Mouse (Mus musculus) forebrain, embryonic 15.5 days (tissue): ENCODE data around the gene Pfn1. TPM values are rescaled to one million over a fixed set of nuclear protein-coding genes. Genes with fewer than 3 reads are reported as not detected.

Experiments used
- ATAC-seq: fragments of 200-750 bp; cut with Nextera tagmentation; replicated peaks from 2 replicates; pipeline ENCODE4 v1.8.0; 2017; ENCODE audit warnings: mild to moderate bottlenecking, moderate TSS enrichment, moderate library complexity
- H3K27ac ChIP-seq: fragments of 300-500 bp; sonication (generic); replicated peaks from 2 replicates; pipeline ENCODE4 v1.5.1; 2015; ENCODE audit warnings: mild to moderate bottlenecking, inconsistent platforms
- H3K27me3 ChIP-seq: fragments of 300-500 bp; sonication (generic); 2 replicates; pipeline ENCODE4 v1.6.1; 2015; ENCODE audit warnings: inconsistent platforms
- H3K36me3 ChIP-seq: fragments of 300-500 bp; sonication (generic); 2 replicates; pipeline ENCODE4 v1.6.1; 2015; ENCODE audit warnings: mild to moderate bottlenecking, inconsistent platforms
- H3K4me1 ChIP-seq: fragments of 300-500 bp; sonication (generic); 2 replicates; pipeline ENCODE4 v1.6.1; 2015; ENCODE audit warnings: inconsistent platforms
- H3K4me2 ChIP-seq: fragments of 300-500 bp; sonication (generic); replicated peaks from 2 replicates; pipeline ENCODE4 v1.6.1; 2015; ENCODE audit warnings: mild to moderate bottlenecking, inconsistent platforms
- H3K4me3 ChIP-seq: fragments of 300-500 bp; sonication (generic); 2 replicates; pipeline ENCODE4 v1.5.1; 2015; ENCODE audit warnings: mild to moderate bottlenecking, inconsistent platforms
- H3K9ac ChIP-seq: fragments of 300-500 bp; sonication (generic); replicated peaks from 2 replicates; pipeline ENCODE4 v1.6.1; 2015; ENCODE audit warnings: mild to moderate bottlenecking, inconsistent platforms
- H3K9me3 ChIP-seq: fragments of 300-500 bp; sonication (generic); 2 replicates; pipeline ENCODE4 v1.6.1; 2016; ENCODE audit warnings: inconsistent platforms
- WGBS: fragments of 180-500 bp; shearing (Covaris S2); methylation state at CpG from one replicate; pipeline ENCODE4 v1.1.7; 2015; ENCODE audit warnings: mixed read lengths; 5-methylcytosine and 5-hydroxymethylcytosine counted together
- polyA plus RNA-seq: library from polyadenylated mRNA; unstranded; fragments of >200 nt; fragmentation: Nextera tagmentation; extraction: Ambion mirVana; gene quantifications from 2 replicates; pipeline ENCODE4 v1.2.1, GENCODE M21; 2015

Gene Pfn1
- polyA plus RNA-seq, result 683 and 724 TPM in 2 replicates

- Histone ChIP-seq H3K36me3 (peaks cover 31% of the 10 kb centered on the region), H3K27me3 (no peaks in the 10 kb centered on the region), H3K27ac (peak within 1 kb of the TSS; percentile 97), H3K4me2 (peak within 1 kb of the TSS; percentile 72), H3K9ac (peak within 1 kb of the TSS; percentile 97), H3K4me1 (peaks cover 46% of the 10 kb centered on the region), H3K9me3 (no peaks in the 10 kb centered on the region), H3K4me3 (peak within 1 kb of the TSS; percentile 99)
- WGBS, result under 1% methylated on average over 56 of the region's 61 CpGs
- peak; percentile 59 for ATAC-seq
Observed at GRCm38 (mm10) chr11:70654198-70654922, at the start of gene Pfn1. TSS of gene Pfn1 (minus strand) at chr11:70654644.

- ATAC-seq, result no peak
- Histone ChIP-seq H3K36me3 (peaks cover 39% of the 10 kb centered on the region), H3K4me3 (no peak overlapping the region), H3K4me1 (peaks cover 27% of the 10 kb centered on the region), H3K9ac (no peak overlapping the region), H3K4me2 (no peak overlapping the region), H3K9me3 (no peaks in the 10 kb centered on the region), H3K27me3 (no peaks in the 10 kb centered on the region), H3K27ac (no peak overlapping the region)
- WGBS, result 82% methylated on average over 6 of the region's 6 CpGs
Observed at GRCm38 (mm10) chr11:70702781-70703180, 48.3 kb upstream of the Pfn1 start.

- Histone ChIP-seq H3K9ac (peak overlapping the region; percentile 92; the same call in 1 of the 2 replicates), H3K9me3 (no peaks in the 10 kb centered on the region), H3K27ac (no peak overlapping the region), H3K36me3 (peaks cover 33% of the 10 kb centered on the region), H3K4me2 (peak overlapping the region; percentile 84; the same call in 1 of the 2 replicates), H3K4me3 (0 out of 2 replicates have a peak overlapping the region, but pooled peaks have one; percentile 96), H3K27me3 (no peaks in the 10 kb centered on the region), H3K4me1 (peaks cover 27% of the 10 kb centered on the region)
- no peak for ATAC-seq
- 80% methylated on average over 6 of the region's 6 CpGs for WGBS
Observed at GRCm38 (mm10) chr11:70701984-70702733, 47.7 kb upstream of the Pfn1 start.

GRCm38 (mm10) chr11:70701221-70701955 is 46.9 kb upstream of the Pfn1 start:
- Histone ChIP-seq H3K4me1 (peaks cover 27% of the 10 kb centered on the region), H3K36me3 (peaks cover 26% of the 10 kb centered on the region), H3K4me3 (peak overlapping the region; percentile 96), H3K4me2 (peak overlapping the region; percentile 84), H3K27ac (peak overlapping the region; percentile 91; the same call in 1 of the 2 replicates), H3K9me3 (no peaks in the 10 kb centered on the region), H3K9ac (peak overlapping the region; percentile 92), H3K27me3 (no peaks in the 10 kb centered on the region)
- no peak for ATAC-seq
- 16% methylated on average over 10 of the region's 10 CpGs for WGBS

- H3K4me1 ChIP-seq, result peaks cover 27% of the 10 kb centered on the region
- under 1% methylated on average over 34 of the region's 34 CpGs for WGBS
- H3K4me2 ChIP-seq, result peak overlapping the region; percentile 84
- H3K9ac ChIP-seq, result peak overlapping the region; percentile 92
- H3K27me3 ChIP-seq, result no peaks in the 10 kb centered on the region
- peak overlapping the region; percentile 96 for H3K4me3 ChIP-seq
- peaks cover 18% of the 10 kb centered on the region for H3K36me3 ChIP-seq
- ATAC-seq, result peak; percentile 53
- H3K9me3 ChIP-seq, result no peaks in the 10 kb centered on the region
- H3K27ac ChIP-seq, result peak overlapping the region; percentile 91
Observed at GRCm38 (mm10) chr11:70700613-70701012, 46.2 kb upstream of the Pfn1 start.

GRCm38 (mm10) chr11:70699722-70700556 is 45.5 kb upstream of the Pfn1 start, which contains the start of the genes Inca1 and Kif1c:
TSS of gene Inca1 (minus strand) at chr11:70700155.
TSS of gene Kif1c (plus strand) at chr11:70700548.
- Histone ChIP-seq H3K4me2 (peak within 1 kb of the TSS; percentile 84), H3K9me3 (no peaks in the 10 kb centered on the region), H3K27ac (peak within 1 kb of the TSS; percentile 91), H3K4me3 (peak within 1 kb of the TSS; percentile 96), H3K9ac (peak within 1 kb of the TSS; percentile 92), H3K4me1 (peaks cover 27% of the 10 kb centered on the region), H3K27me3 (no peaks in the 10 kb centered on the region), H3K36me3 (peaks cover 13% of the 10 kb centered on the region; the same call in 1 of the 2 replicates)
- peak; percentile 96 for ATAC-seq
- under 1% methylated on average over 68 of the region's 69 CpGs for WGBS

- Histone ChIP-seq H3K4me2 (no peak overlapping the region), H3K4me3 (no peak overlapping the region)
- 74% methylated on average over 2 of the region's 2 CpGs for WGBS
Observed at GRCm38 (mm10) chr11:70699051-70699450, 44.6 kb upstream of the Pfn1 start.

GRCm38 (mm10) chr11:70697376-70697775 is 42.9 kb upstream of the Pfn1 start:
- H3K4me3 ChIP-seq, result no peak overlapping the region
- 73% methylated on average over 3 of the region's 3 CpGs for WGBS
- H3K27me3 ChIP-seq, result no peaks in the 10 kb centered on the region
- no peaks in the 10 kb centered on the region for H3K9me3 ChIP-seq
- H3K27ac ChIP-seq, result no peak overlapping the region
- no peaks in the 10 kb centered on the region for H3K36me3 ChIP-seq
- ATAC-seq, result no peak
- H3K9ac ChIP-seq, result no peak overlapping the region
- H3K4me1 ChIP-seq, result peaks cover 23% of the 10 kb centered on the region
- no peak overlapping the region for H3K4me2 ChIP-seq

More at GRCm38 (mm10) chr11:70699051-70699450, 44.6 kb upstream of the Pfn1 start:
- no peaks in the 10 kb centered on the region for H3K9me3 ChIP-seq
- ATAC-seq, result no peak
- 0 out of 2 replicates have a peak, but pooled peaks cover 5% of the 10 kb centered on the region for H3K36me3 ChIP-seq
- H3K9ac ChIP-seq, result no peak overlapping the region
- H3K27ac ChIP-seq, result no peak overlapping the region
- peaks cover 27% of the 10 kb centered on the region for H3K4me1 ChIP-seq
- no peaks in the 10 kb centered on the region for H3K27me3 ChIP-seq

- Histone ChIP-seq H3K27ac (no peak overlapping the region), H3K4me1 (peaks cover 5% of the 10 kb centered on the region), H3K9me3 (no peaks in the 10 kb centered on the region), H3K27me3 (no peaks in the 10 kb centered on the region), H3K36me3 (no peaks in the 10 kb centered on the region), H3K4me2 (no peak overlapping the region), H3K4me3 (no peak overlapping the region), H3K9ac (no peak overlapping the region)
- no peak for ATAC-seq
- 70% methylated on average over 3 of the region's 3 CpGs for WGBS
Observed at GRCm38 (mm10) chr11:70693504-70693903, 39.1 kb upstream of the Pfn1 start.

GRCm38 (mm10) chr11:70689578-70689977 is 35.1 kb upstream of the Pfn1 start:
- WGBS, result 40% methylated on average over 4 of the region's 4 CpGs
- H3K4me2 ChIP-seq, result no peak overlapping the region
- no peak for ATAC-seq

GRCm38 (mm10) chr11:70688372-70688771 is 33.9 kb upstream of the Pfn1 start:
- Histone ChIP-seq H3K4me3 (peak overlapping the region; percentile 90), H3K27me3 (no peaks in the 10 kb centered on the region), H3K27ac (peak overlapping the region; percentile 91), H3K4me1 (peaks cover 22% of the 10 kb centered on the region), H3K9me3 (no peaks in the 10 kb centered on the region), H3K36me3 (peaks cover 18% of the 10 kb centered on the region), H3K4me2 (peak overlapping the region; percentile 85), H3K9ac (peak overlapping the region; percentile 87)
- no peak for ATAC-seq
- WGBS, result 11% methylated on average over 8 of the region's 8 CpGs

More at GRCm38 (mm10) chr11:70689578-70689977, 35.1 kb upstream of the Pfn1 start:
- no peaks in the 10 kb centered on the region for H3K9me3 ChIP-seq
- no peak overlapping the region for H3K9ac ChIP-seq
- H3K27ac ChIP-seq, result no peak overlapping the region
- no peak overlapping the region for H3K4me3 ChIP-seq
- no peaks in the 10 kb centered on the region for H3K27me3 ChIP-seq
- H3K36me3 ChIP-seq, result peaks cover 6% of the 10 kb centered on the region; the same call in 1 of the 2 replicates
- H3K4me1 ChIP-seq, result peaks cover 22% of the 10 kb centered on the region
